Mouse (Mus musculus) WW6 (cell line): ENCODE results near the gene Tssk2.

ENCODE experiments used
- DNase-seq: peaks from one replicate; pipeline ENCODE4 v3.0.0-alpha.2; 2013; ENCODE audit warnings: low read depth, low spot score

Gene Tssk2

DNA sequence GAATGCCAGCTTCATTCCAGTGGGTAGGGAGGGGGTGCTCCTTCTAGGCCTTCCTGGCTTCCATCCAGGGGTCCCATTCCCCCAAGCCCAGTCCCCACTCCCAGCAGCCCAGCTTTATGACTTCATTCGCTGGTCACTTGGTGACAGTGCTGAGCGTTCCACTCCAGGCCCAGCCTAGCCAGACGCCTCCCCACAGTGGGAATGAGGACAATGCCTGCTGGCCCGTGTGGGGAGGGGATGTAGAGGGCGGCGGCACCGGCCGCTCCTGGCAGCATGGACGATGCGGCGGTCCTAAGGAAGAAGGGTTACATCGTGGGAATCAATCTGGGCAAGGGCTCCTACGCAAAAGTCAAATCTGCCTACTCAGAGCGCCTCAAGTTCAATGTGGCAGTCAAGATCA lies at the start of gene Tssk2, which contains the start of gene Dgcr2:
TSS of gene Tssk2 (plus strand) at position 176 of the 400 bp plus-strand sequence.
TSS of gene Dgcr2 (minus strand) at position 101 of the 400 bp plus-strand sequence.
- DNase-seq, result no peak

DNA sequence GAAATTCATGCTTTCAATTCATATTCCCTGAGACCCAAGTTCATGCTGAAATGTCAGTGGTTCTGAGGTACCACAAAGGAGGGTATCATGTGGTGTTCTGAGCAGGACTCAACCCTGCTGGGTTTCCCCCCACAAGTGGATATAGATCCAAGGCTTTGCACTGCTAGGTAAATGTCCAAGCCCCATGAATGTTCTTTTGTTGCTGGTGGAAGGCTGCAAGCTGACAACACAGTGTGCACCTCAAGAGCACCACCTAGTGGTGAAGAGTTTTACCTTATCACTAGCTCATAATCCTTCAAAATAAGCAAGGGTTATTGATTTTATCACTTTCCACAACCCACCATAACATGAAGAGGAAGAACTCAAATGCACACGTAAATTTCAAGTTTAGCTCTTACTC lies 49.5 kb upstream of the Tssk2 start:
- no peak for DNase-seq

GRCm38 (mm10) chr16:17849486-17849885 lies 49.0 kb upstream of the Tssk2 start:
- DNase-seq, result no peak

- DNase-seq, result no peak
Measured at GRCm38 (mm10) chr16:17851331-17851730, 47.1 kb upstream of the Tssk2 start.

- no peak for DNase-seq
Measured at GRCm38 (mm10) chr16:17851860-17852259, 46.6 kb upstream of the Tssk2 start.

DNA sequence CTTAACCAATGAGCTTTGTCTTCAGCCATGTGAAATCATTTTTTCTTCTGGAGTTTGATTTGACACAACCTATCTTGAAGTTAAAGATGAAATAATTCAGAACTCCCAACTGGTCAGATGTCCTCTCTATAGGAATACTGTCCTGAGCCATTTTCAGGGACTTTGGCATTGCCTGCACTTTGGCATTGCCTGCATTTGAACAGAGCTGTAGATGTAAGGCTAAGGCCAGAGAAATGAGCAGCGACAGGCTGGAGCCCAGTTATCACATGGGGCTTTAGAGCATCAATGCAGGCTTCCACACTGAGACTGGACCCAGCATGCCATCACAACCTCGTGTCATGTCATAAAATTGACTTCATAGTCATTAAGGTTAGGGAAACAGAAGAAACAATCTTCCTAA lies 45.2 kb upstream of the Tssk2 start:
- DNase-seq, result no peak

- no peak for DNase-seq
Measured at GRCm38 (mm10) chr16:17857157-17857556, 41.3 kb upstream of the Tssk2 start.

DNA sequence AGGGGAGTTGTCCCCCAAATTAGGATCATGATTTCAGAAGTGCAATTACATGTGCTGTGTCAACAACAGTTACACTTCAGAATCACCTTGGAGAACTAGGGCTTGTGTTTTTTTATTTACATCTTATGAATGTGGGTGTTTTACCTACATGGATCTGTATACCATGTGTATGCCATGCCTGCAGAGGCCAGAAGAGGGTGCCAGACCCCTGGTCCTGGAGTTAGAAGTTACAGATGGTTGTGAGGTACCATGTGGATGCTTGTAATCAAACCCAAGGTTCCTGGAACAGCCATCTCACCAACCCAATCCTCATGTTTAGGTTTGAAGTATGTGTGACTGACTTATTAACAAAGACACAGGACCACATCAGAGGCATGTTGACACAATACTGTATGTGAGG lies 39.8 kb upstream of the Tssk2 start:
- DNase-seq, result no peak

GRCm38 (mm10) chr16:17865293-17865692 lies 33.1 kb upstream of the Tssk2 start:
- DNase-seq, result no peak

- peak; percentile 26 for DNase-seq
Measured at GRCm38 (mm10) chr16:17865770-17866169, 32.7 kb upstream of the Tssk2 start.

DNA sequence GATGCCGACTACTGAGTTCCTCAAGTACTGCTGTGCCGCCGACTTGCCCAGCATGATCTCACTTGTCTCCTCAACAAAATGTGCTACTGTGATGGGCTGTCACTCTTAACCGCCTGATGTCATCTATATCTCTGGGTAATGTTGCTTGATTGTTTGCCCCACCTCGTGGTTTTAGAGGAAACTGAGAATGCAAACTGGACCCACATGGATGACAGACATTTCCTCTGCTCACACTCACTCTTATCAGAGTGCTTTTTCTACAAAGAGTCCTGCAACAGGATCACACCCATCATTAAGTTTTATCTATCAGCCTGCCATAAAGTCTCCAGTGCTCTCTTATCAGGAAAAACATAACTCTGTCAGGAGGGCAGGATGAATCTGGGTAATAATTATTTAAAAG lies 27.2 kb upstream of the Tssk2 start:
- DNase-seq, result no peak

GRCm38 (mm10) chr16:17872995-17873394 lies 25.4 kb upstream of the Tssk2 start:
- DNase-seq, result no peak

- no peak for DNase-seq
Measured at GRCm38 (mm10) chr16:17875174-17875573, 23.3 kb upstream of the Tssk2 start.

- no peak for DNase-seq
Measured at GRCm38 (mm10) chr16:17876096-17876495, 22.3 kb upstream of the Tssk2 start.

GRCm38 (mm10) chr16:17879571-17879970 lies 18.9 kb upstream of the Tssk2 start:
- DNase-seq, result no peak

GRCm38 (mm10) chr16:17882196-17882595 lies 16.2 kb upstream of the Tssk2 start:
- no peak for DNase-seq

DNA sequence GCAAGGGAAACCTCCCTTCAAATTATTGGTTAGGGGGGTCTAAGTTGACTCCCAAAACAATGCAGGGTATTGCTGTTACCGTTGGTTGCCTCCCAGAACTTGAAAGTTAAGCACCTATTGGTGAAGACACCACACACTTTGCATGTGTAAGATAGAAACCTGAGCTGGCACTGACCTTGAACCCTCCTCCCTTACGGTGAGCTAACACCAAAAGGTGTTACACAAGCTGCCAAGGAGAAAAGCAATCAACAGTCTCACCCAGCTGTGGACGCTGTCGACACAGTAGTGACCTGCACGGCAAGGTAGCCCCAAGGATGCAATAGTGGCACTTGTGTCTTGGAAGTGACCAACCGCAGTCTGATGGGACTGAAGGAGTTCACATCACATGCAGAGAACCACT lies 14.3 kb upstream of the Tssk2 start:
- no peak for DNase-seq

- DNase-seq, result no peak
Measured at GRCm38 (mm10) chr16:17889689-17890341, 8.6 kb upstream of the Tssk2 start.

DNA sequence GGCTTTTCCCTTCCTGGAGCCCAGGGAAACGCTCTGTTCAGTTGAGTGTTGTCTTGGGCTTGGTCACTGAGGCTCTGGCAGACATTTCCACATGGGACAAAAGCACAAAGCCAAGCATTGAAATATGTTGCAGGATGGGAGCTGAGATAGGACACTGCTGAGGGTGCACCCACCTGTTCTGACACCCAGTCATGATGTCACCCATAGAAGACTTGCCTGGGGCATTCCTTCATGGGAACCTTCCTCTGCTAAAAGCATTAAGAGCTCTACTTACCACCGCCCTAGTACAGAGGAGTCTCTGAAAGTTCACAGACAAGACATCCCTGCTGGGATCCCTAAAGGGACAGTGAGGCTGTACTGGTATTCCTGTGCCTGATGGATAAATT lies 8.1 kb upstream of the Tssk2 start:
- no peak for DNase-seq

DNA sequence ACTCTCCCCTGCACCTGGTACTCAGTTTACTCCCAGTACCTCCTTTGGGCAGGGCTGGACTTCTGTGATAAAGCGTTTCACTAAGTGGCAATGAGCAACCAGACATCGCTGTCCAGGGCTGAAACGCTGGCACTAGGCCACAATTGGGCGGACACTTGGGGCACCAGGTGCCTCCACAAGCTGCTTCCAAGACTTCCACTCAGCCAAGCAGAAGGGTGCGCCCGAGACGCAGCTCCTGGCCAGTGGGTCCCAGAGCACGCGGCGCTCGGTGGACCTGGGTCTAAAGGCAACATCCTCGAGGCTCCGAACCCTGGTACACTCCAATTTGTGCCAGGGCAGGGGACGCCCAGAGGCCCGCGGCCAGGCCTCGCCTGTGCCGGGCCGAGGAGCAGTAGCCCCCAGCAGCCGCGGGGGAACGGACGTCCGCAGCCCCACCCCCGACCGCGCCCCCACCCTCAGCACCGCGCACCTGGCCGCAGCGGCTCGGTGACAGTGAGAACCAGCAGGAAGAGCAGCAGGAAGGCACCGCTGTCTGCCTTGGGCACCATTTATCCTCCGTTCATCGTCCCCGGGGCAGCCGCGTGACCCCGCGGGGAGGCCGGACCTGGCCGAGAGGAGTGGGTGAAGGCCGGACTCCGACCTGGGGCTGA lies 7.4 kb upstream of the Tssk2 start:
- no peak for DNase-seq

DNA sequence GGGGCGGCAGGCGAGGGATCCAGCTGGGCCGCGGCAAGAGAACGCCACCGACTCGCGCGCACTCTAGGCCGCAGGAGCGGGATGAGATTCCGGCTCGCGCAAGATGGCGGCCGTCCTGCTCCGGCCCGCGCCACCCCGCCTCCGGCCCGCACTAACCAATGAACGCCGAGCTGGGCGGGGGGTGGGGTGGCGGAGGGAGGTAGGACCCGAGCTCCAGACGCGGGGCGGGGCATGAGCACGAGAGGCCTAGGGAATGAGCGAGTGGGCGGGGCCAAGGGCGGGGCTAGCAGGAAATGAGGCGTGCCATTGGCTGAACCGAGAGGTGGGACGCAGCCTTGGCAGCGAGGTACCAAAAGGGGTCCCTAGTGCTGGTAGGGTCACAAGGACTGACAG lies 6.9 kb upstream of the Tssk2 start, which contains the start of gene Gm20518:
TSS of gene Gm20518 (minus strand) at position 105 of the 393 bp plus-strand sequence.
- DNase-seq, result peak; percentile 95

- DNase-seq, result no peak
Measured at GRCm38 (mm10) chr16:17892606-17893005, 5.8 kb upstream of the Tssk2 start.

GRCm38 (mm10) chr16:17893923-17894322 lies 4.5 kb upstream of the Tssk2 start, which contains the start of gene Tssk1:
Gene Tssk1, plus strand, starts transcription at chr16:17894223.
- DNase-seq, result no peak
